Mouse (Mus musculus): ENCODE results near the gene Spata2. TPM values are rescaled to one million over a fixed set of nuclear protein-coding genes. Genes with fewer than 3 reads are reported as not detected.

Spata2 gene
- polyA plus RNA-seq (2012) = 31.5 and 36.0 TPM in 2 replicates

DNA sequence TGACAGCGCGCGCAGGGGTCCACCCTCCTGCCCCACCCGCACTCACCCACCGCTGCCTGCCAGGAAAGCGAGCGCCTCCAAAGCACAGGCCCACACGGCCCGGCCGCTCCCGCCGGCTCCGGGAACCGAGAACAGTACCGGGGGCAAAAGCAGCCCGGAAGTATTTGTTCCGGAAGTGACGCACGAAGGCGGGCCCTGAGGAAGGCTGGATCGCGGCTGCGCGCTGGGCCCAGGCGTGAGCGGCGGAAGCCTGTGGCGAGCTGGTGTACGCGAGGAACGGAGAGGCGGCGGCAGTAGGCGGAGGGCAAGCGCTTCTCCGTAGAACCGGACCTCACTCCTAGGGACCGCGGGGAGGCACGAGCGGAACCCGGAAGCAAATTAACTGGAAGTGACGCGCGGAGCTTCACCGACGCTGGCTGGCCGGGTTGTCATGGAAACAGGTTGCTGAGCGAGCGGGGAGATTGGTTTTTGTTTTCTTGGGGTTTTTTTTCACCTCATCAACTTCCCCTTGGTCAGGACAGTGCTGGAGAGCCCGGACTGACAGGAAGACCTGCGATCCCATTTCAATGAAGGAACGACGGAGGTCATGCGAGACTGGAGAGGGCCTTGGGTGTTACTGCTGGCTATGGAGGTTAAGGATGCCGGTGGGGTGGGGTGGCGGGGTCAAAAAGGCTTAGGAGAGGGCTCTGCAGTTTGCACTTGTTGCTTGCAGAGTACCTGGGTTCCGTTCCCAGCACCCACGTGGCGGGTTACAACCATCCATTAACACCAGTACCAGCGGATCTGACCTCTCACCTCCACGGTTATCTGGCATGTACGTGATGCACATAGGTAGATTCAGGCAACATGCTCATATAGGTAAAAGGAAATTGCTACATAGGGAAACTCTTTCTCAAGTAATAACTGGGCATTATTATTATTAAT is at the start of gene Spata2:
Gene Spata2, minus strand, starts transcription at position 175 of the 924 bp plus-strand sequence.
- no peak for TF ChIP-seq GATA1 (IDR thresholded peaks at IDR 0.05; ENCODE audit: low read length)

GRCm38 (mm10) chr2:167542361-167542760 is 49.7 kb upstream of the Spata2 start:
- no peak for TF ChIP-seq GATA1 (IDR thresholded peaks at IDR 0.05; ENCODE audit: low read length)

DNA sequence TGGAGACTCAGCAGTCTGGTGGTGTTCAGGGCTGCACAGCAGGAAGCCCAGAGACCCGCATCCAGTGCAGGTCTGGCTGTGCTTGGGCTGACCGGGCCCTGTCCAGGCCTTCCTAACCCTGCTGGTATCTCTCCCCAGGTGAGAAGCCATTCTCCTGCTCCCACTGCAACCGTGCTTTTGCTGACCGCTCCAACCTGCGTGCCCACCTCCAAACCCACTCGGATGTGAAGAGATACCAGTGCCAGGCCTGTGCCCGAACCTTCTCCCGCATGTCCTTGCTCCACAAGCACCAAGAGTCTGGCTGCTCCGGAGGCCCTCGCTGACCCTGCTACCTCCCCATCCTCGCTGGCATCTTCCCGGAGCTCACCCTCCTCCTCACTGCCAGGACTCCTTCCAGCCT is 49.1 kb upstream of the Spata2 start:
- TF ChIP-seq GATA1 (IDR thresholded peaks at IDR 0.05; ENCODE audit: low read length) = no peak

- no peak for TF ChIP-seq GATA1 (IDR thresholded peaks at IDR 0.05; ENCODE audit: low read length)
These were observed 48.6 kb upstream of the Spata2 start for GRCm38 (mm10) chr2:167541324-167541723.

DNA sequence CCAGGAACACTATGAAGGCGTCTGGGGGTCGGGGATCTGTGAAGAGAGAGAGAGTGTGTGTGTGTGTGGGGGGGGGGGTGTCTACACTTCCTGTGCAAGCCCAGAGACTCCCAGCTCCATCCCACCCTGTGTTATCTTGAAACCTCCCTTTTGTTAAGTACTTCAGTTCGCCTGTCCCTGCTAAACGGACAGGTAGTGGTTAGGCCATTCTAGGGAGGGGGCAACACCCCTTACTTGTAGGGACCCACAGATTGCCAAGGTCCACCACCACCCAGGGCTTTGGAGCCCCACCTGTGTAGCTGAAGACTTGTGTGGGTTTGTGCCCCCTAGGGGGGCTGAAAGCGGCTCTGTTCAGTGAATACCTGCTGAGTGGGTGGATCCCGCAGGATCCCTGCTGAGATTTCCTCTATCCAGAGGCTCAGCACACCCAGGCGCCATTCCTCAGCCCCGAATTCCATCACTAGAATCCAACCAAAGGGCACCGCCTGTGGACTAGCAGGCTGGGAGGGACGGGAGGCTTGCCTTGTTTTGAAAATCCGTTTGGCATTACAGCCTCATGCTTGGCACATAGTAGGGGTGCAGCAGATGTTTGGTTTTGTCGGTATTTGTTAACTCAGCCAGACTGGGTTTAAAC is 47.9 kb upstream of the Spata2 start:
- no peak for TF ChIP-seq GATA1 (IDR thresholded peaks at IDR 0.05; ENCODE audit: low read length)

DNA sequence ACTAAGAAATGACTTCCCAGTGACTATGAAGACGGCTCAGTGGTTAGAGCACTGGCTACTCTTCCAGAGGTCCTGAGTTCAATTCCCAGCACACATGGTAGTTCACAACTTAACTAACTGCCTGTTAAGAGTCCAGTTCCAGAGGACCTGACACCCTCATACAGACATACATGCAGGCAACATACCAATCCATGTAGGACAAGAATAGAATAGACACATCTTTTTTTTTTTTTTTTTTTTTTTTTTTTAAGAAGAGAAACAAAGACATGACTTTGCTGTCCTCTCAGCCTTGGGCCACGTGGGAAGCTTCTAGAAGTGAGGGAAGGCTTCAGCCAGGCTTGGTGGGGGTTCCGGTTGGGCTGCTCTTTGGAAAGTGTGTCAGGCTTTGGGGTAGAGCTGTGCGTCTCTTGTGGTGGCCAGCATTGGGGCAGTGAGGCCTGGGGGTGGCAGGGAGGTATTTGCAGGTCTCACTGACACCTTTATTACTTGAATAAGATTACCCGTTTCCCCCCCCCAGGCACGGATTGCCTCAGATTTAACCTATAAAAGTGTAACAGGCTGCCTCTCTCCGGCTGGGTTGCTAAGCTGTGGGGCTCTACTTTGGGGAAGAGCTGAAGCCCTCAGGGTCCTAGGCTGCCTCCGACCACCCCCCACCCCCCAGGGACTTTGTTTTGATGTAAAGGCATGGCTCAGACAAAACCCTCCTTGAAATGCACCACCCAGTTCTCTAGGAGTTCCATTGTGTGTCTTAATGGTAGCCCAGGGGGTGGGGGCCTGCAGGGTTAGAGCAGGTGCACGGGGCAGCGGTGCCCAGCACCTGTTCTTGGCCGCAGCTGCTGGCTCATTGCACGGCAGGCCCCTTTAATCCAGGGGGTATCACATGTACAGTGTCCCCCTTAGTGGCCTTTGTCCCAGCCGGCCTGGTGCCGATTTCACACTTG is 47.1 kb upstream of the Spata2 start:
- no peak for TF ChIP-seq GATA1 (IDR thresholded peaks at IDR 0.05; ENCODE audit: low read length)

- TF ChIP-seq GATA1 (IDR thresholded peaks at IDR 0.05; ENCODE audit: low read length) = no peak
These were observed 46.1 kb upstream of the Spata2 start for GRCm38 (mm10) chr2:167538671-167539306.

DNA sequence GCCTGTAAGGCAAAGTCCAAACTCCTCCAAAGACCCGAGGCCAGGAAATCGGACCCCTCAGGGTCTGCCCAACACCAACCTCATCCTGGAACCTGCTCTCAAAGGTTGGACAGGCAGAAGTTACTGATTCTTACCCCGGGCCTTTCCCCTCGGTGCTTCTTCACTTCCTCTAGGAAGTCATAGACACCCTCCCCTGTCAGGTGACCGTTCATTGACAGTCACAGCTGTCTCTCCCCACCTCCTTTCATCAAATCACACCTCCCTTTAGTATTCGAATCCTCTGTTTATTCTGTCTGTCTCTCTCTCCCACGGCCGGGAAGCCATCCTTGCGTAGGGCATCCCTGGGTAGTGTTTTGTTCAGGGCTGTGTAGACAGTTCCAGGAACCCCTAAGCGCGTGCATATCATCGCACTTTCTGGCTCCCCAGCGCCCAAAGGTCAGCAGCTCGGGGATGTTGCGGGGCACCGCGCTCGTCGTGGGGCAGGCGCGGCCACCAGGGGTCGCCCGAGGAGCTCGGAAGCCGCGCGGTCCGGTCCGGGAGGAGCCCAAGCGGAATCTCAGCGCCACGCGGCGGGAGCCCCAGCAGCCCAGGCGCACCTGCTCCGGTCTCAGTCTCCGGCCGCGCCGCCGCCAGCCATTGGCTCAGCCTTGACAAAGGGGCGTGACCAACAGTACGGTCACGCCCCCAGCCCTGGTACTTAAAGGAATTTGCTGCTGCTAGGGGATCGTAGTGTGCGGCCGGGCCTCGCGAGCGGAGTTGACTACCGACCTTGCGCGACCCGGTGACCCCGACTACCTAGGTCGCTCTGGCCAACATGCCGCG is 45.0 kb upstream of the Spata2 start, which contains the start of gene Snai1:
Gene Snai1, plus strand, starts transcription at position 720 of the 822 bp plus-strand sequence.
- no peak for TF ChIP-seq GATA1 (IDR thresholded peaks at IDR 0.05; ENCODE audit: low read length)

DNA sequence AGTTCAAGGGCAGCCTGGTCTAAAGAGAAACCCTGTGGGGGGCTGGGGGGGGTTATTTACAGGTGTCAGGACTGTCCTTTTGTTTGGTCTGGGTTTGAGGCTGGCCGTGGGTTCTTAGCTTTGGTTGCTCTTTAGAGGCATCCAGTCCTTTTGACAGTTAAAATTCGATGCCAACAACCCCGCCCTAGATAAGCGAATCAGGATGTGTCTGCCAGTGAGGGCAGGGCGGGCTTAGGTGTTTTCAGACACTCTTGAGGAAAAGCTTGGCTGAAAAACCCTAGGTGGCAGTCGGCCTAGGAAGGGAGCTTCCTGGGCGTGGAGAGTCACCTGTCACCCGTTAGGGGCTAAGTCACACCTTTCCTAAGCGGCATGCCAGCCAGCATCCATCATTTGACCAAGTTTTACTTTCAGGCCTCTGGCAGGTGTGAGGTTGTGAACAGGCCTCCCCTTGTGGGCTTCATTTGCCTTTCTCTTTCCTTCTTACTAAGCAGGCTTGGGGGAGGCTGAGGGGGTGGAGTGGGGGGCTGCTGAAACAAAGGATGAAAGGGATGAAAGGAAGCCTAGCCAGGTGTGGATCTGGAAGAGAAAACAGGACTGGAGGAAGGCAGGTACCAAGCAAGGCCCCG is 43.7 kb upstream of the Spata2 start:
- no peak for TF ChIP-seq GATA1 (IDR thresholded peaks at IDR 0.05; ENCODE audit: low read length)

DNA sequence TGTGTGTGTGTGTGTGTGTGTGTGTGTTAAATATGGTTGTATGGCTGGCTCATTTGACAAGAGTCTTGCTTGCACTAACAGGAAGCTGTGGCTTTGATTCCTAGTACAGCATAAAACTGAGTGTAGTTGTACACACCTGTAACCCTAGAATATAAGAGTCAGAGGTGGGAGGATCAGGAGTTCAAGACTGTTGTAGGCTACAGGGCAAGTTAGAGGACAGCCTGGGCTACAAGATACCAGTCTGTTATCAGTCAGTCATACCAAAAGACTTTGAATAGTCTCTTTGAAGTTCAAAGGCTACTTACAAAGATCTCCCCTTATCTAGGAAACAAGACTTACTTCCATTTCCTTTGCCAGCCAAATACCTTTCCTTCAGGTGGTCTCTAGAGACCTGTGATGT is 41.2 kb upstream of the Spata2 start:
- no peak for TF ChIP-seq GATA1 (IDR thresholded peaks at IDR 0.05; ENCODE audit: low read length)

DNA sequence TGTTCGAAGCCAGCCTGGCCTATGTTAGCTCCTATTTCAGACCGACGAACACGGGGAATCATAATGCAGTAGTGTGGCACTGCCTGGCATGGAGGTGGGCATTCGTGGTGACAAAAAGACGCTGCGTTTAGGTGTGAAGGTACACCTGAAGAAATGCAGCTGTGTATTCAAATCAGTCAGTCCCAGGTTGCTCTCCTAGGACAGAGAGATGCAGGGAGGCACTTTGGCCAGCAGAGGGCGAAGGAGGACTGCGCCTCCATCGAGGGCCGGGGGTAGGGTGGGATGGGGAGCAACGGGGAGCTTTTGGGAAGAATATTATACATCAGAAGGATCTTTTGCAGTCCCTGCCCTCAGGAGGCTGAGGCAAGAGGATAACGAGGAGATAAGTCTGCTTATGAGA is 39.4 kb upstream of the Spata2 start:
- no peak for TF ChIP-seq GATA1 (IDR thresholded peaks at IDR 0.05; ENCODE audit: low read length)

DNA sequence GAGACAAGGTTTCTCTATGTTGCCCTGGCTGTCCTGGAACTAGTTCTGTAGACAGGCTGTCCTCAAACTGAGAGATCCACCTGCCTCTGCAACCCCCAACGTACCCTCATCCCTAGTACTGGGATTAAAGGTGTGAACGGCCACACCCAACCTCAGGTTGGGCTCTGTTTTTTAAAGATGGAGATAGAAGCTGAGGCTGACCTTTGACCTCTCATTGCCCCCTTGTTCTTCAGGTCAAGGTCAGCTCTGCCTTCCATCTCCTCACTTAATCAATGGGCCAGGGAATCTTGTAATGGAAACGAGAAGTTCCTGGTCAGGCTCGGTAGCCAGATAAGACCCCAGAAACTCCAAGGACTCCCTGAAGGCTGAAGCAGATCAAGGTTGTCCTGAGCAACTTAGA is 37.8 kb upstream of the Spata2 start:
- TF ChIP-seq GATA1 (IDR thresholded peaks at IDR 0.05; ENCODE audit: low read length) = no peak

- TF ChIP-seq GATA1 (IDR thresholded peaks at IDR 0.05; ENCODE audit: low read length) = no peak
These were observed 37.3 kb upstream of the Spata2 start for GRCm38 (mm10) chr2:167529935-167530513.
